Mouse (Mus musculus): Measurements from ENCODE around the gene Unc5c. TPM values are rescaled to one million over a fixed set of nuclear protein-coding genes. Genes with fewer than 3 reads are reported as not detected.

The Unc5c gene
- total RNA-seq, 2 experiments from 2014 or later: 37.1 to 37.3 TPM

DNA sequence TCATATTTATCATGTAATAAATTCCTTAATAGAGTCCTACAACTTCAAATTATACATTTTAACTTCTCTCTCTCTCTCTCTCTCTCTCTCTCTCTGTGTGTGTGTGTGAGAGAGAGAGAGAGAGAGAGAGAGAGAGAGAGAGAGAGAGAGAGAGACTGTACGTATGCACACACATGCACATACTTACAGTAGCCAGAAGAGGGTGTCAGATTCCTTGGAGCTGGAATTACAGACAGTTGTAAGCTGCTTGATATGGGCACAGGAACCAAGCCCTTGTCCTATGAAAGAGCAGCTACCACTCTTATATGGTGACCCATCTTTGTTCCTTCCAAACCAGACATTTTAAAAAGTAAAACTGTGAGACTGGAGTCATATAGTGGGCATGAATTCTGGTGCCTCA is 118.2 kb downstream of the Unc5c start:
- intact Hi-C loops (cut with DNase I): no loop called here
- DNase-seq (ENCODE audit: extremely low spot score in 1 of 2, low spot score in 2 of 2): no peak

DNA sequence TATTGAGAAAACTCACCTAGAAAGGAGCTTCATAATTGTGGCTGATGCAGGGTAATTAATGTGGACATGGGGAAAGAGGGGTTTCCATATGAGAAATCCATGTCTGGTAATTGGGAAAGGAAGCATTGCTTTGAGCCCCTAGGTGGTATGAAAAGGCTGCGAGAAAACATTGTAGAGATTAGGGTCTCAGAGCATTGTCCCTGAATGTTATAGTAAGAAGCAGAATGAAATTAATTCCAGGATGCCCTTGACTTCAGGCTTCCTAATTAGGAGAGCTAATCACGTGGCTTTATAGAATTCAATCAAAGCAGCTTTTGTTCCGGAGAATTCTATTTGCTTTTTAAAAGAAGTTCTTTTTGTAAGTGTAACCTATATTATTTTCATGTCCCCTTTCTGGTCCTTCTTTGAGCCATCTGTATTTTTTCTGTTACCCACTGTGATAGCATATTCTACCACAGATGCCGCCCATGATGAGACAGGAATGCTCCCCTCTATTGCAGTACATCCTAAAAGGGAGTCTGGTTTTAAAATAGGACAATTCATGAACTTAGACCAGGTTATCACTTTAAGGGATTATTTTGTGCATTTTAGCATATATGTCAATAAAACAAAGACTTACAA is 124.5 kb downstream of the Unc5c start:
- DNase-seq (ENCODE audit: extremely low spot score in 1 of 2, low spot score in 2 of 2): no peak
- intact Hi-C loops (cut with DNase I): no loop called here

DNA sequence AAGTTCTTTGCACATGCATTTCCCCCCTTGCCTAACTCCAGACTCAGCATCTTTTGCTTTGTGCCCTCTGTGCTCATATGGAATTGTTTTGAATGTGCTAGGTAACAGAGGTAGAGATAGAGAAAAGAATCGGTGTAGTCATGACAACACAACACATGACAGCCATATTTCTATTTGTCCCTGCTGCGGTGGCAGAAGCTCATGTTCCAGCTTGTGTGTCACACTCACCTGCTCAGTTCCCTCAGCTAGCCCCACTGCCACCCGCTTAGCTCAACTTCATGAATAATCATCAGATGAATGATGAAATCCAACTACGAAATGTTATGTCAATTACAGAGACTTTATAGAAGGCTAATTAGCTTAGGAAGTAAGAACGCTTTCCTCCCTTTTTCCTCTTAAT is 128.2 kb downstream of the Unc5c start:
- DNase-seq (ENCODE audit: extremely low spot score in 1 of 2, low spot score in 2 of 2): no peak
- intact Hi-C loops (cut with DNase I): no loop called here

DNA sequence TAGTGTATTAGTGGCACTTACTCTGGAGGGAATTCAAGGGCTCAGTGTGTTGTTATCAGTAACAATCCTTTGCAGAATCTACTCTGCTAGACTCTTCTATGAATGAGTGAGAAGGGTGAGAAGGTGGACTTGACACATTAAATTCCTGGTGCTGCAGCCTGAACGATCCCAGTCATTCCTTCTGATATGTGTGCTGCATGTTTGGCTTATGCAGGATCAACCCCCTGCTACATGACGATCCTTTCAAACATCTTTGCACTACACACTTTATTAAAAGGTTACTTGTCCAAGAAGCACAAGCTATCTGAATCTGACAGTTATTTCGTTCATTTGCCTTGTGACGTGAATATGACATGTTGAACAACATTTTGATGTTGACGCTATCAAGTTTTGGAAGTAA is 129.1 kb downstream of the Unc5c start:
- DNase-seq (ENCODE audit: extremely low spot score in 1 of 2, low spot score in 2 of 2): no peak
- intact Hi-C loops (cut with DNase I): no loop called here

DNA sequence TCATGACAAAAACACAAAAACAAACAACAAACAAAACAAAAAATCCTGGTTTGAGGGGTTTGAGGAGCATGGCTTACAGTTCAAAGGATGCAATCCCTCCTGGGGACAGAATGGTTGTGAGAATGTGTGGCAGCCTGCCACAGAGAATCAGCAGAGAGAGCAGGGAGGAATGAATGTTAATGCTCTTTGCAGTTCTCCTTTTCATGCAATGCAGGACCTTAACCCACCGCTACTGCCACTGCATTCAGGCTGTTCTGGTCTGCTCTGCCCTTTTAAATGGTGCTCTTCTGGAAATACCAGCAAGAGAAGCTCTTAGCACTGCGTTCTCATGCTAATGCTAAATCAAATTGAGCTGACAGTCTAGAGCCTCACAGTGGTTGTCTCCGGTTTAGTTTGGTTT is 130.1 kb downstream of the Unc5c start:
- intact Hi-C loops (cut with DNase I): no loop called here
- DNase-seq (ENCODE audit: extremely low spot score in 1 of 2, low spot score in 2 of 2): no peak

DNA sequence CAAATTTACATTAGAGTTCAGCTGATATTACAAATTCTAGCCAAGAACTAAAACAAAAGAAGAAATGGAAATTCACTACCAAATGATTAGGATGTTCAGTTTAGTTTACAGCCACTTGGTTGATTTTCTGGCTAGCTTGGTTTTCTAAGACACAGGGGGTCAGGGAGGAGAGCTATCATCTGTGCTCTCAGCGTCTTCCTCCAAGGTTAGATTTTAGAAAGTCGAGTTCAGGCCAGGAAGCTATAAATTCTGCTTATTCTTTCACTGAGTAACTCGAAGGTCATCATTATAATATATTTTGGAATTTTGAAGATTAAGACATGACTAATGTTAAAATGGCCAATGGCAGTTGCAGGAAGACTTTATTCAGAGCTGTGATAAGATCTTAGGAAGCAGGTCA is 131.4 kb downstream of the Unc5c start:
- DNase-seq (ENCODE audit: extremely low spot score in 1 of 2, low spot score in 2 of 2): no peak
- intact Hi-C loops (cut with DNase I): no loop called here

DNA sequence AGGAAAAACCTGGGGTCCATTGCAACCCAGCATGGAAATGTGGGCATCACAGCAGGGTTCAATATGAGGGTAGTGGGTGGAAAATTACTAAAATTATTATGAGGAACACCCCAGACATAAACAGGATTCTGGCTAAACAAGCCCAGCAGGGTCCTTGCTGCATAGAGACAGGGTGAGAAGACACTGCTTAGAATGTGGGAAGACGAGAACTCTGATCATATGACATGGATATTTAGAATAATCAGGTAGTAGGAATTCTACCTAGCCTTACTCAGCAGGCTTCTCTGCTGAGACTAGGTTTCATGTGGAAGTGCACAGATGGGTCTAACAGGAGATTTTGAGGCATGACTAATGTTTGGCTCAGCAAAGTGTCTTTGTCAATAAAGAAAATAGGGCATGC is 131.9 kb downstream of the Unc5c start:
- intact Hi-C loops (cut with DNase I): no loop called here
- DNase-seq (ENCODE audit: extremely low spot score in 1 of 2, low spot score in 2 of 2): no peak

DNA sequence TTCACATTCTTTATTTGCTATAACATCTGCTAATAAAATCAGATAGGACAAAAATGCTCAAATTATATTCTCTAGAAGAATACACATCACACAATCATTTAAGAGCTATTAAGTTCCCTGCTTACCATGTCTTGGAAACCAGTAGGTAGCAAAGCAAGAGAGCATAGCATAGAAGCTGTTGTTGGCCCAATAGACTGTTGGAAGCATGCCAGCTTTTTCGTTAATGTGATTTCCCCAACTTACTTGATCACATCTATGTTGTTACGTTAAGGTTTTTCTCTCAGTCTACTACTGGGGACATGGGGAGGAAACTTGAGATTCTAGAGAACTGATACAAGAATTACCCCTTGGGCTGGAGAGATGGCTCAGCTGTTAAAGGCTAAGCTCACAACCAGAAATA is 133.0 kb downstream of the Unc5c start:
- intact Hi-C loops (cut with DNase I): no loop called here
- no peak for DNase-seq (ENCODE audit: extremely low spot score in 1 of 2, low spot score in 2 of 2)

DNA sequence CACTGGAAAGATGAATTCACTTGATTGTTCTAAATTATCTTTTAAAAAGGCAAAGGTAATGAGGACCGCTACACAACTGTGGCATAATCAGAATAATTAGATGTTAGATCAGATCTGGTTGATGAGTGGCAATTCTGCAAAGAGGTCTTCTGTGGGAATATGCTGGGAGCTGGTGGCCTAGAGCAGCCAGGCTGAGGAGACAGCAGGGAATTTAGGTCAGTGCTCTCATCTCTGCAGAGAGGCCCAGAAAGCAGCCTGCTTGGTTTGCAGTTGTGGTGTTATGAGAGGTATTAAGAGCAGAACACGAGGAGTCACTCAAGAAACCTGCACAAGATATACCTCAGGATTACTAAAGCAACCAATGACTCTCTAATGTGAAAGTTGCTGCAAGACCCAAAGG is 133.9 kb downstream of the Unc5c start:
- intact Hi-C loops (cut with DNase I): no loop called here
- DNase-seq (ENCODE audit: extremely low spot score in 1 of 2, low spot score in 2 of 2): no peak

DNA sequence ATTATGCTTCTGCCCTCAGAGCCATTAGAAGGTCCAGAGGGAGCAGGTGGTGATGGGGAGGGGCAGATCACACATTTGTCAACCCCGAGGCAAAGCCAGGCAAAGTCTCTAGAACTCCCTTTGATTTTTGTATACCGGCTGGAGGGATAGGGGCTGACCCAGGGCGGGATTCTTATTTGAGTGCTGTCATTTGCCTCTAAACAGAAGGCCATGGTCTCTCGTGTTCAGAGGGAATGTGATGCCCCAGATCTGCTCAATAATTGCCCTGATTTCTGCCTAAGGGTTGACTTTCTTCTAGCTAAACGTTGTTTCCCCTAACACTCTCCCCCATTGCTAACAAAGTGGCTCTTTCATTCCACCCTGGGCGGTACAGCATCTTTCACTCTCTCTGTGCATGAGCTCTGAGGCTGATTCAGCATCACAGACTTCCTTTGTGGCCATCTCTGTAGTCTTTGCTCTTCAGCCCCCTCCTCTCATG is 136.1 kb downstream of the Unc5c start:
- intact Hi-C loops (cut with DNase I): no loop called here
- peak in 1 of 2 experiments; percentile 35 for DNase-seq (ENCODE audit: extremely low spot score in 1 of 2, low spot score in 2 of 2)

DNA sequence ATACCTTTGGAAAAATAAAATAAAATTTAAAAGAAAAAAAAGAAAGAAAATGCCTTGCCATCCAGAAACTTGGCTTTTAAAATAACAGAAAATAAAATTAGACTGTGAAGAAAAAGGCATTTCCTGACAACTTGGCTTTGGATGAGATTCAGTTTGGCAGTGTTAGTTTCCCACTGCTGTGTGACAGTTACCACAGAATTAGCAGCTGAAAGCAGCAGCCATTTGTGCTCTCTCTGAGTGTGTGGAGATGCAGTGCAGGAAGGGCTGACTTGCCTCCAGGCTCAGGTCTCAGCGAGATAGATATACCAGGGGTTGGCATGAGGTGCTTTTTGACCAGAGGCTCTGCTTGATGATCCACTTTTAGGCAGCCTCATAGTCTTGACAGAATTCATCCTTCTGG is 151.7 kb downstream of the Unc5c start:
- intact Hi-C loops (cut with DNase I): no loop called here
- peak in 1 of 2 experiments; percentile 40 for DNase-seq (ENCODE audit: extremely low spot score in 1 of 2, low spot score in 2 of 2)

DNA sequence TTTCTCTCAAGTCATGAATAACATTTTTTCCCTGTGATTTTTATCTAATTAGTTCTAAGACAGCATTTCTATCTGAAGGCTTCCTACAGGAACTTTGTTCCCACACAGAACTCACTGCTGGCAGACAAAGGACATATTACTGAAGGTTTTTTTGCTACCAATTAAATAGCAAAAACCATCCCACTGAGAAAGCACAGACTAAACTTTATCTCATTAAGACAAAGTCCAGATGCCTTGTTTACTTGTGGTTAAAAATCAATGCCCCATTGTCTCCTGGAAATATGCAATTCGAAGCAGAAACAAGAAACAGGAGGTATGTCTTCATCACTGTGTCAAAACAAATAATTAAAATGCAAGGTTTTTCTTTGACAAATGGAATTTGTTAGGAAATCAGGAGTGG is 153.7 kb downstream of the Unc5c start:
- no peak for DNase-seq (ENCODE audit: extremely low spot score in 1 of 2, low spot score in 2 of 2)
- intact Hi-C loops (cut with DNase I): no loop called here

DNA sequence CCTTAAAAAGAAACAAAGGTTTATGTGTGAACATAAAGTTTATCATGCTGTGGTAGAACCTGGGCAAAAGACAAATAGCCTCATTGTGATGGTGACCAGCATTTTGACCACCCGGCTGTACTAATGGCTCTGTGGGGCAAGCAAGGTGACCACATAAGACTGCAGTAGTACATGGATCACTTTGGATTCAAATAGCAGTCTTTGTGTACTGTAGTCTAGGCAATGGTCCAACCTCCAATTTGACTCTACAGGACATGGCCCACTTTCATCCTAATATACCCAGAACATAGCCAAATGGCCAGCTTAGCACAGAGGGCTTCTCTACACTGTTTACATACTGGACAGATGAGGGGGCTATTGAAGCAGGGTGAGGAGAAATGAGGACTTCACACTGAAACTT is 156.5 kb downstream of the Unc5c start:
- DNase-seq (ENCODE audit: extremely low spot score in 1 of 2, low spot score in 2 of 2): peak in 1 of 2 experiments; percentile 29
- intact Hi-C loops (cut with DNase I): no loop called here

DNA sequence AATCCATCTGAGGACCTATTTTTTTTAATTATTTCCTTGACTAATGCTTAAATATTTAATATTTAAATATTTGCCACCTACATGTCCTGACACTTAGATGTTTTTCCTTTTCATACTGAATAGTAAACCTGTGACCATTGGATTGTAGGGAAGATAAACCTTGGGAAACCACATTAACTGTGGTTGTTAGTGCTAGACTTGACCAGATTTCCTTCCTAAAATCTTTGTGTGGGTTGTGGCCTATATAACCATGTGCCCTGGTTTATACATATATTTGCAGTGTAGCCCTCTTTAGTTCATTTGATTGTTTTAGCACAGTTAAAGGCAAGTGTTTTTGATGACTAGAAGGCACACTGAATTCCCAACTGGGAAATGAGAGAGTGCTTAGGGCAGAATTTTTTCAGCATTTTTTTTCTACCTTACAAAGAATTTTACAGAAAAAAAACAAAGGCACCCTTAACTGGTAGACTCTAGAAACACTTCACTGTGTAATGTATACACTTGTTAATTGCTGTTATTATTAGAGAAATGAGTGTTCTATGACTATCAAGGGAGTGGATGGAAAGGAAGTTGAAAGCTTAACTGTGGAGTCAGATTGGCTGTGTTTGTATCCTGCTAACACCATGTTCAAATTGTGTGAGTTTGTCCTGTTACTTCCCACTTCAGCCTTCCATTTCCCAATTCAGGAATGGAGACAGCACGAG is 162.1 kb downstream of the Unc5c start:
- DNase-seq (ENCODE audit: extremely low spot score in 1 of 2, low spot score in 2 of 2): no peak
- intact Hi-C loops (cut with DNase I): no loop called here

DNA sequence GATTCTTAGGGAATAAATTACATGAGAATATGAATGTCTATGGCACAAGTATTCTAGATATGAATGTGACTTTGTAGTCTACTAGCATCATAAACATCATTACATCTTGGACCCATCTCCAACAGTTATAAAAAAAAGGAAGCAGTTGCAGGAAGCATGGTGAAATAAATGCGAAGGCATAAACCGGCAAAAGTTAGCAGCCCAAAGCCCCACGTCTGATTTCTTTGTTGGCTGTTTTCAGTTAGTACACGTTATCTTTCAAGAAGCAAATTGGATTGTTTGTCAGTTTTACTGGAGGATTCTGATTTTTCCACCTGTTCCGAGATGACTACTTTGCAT is 162.6 kb downstream of the Unc5c start:
- intact Hi-C loops (cut with DNase I): no loop called here
- DNase-seq (ENCODE audit: extremely low spot score in 1 of 2, low spot score in 2 of 2): no peak

DNA sequence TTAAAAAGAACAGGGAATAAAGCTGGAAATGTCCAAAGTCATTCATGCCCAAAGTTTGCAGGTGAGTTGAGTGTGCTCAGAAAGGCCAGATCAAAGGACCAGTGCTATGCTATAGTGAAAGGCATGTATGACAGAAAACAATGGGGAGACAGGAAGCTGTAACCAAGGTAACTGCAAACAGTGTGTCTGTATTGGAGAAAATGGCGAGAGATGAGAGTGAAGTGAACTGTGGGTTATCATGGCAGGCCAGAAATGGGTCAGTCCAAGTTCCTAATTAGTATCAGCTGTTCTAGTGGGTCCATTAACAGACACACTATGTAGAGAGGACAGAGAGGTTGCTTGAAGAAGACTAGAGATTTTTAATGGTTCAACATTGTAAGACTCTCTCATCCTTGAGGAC is 164.4 kb downstream of the Unc5c start:
- intact Hi-C loops (cut with DNase I): no loop called here

DNA sequence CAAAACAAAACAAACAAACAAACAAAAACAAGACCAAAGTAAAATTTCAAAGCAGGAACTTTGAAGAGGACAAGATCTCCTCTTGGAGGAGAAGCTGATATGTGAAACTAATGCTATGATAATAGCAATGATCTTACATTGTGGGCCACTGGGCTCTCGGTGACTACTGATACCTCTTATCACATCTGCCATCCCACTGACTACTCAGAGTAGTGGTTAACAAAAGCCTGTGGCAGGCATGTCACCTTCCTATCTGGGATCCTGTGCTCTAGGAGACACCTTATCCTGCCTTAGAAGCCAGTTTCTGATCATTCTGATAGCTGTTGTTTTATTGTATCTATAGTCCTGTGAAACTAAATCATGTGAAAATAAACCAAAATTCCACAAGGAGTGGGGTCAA is 172.9 kb downstream of the Unc5c start:
- intact Hi-C loops (cut with DNase I): no loop called here
- DNase-seq (ENCODE audit: extremely low spot score in 1 of 2, low spot score in 2 of 2): no peak

More for the DNA sequence above, 164.4 kb downstream of the Unc5c start:
- no peak for DNase-seq (ENCODE audit: extremely low spot score in 1 of 2, low spot score in 2 of 2)

DNA sequence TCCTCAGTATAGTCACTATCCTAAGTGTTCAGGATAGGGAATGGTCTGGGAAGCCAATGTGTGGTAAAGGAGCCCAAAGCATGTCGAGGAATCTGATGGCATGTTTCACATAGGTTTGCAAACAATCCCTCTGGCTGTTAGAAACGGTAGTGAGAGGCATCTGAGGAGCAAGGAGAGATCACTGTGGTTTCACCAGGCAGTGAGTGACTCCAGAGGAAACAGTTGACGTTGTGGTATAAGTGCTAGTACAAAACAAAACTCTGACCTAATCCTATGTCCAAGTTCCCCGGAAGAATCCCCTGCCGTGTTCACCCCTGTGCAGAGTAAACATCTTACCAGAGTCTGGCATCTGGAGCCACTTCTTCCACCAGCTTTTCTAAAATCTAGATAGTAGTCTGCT is 179.2 kb downstream of the Unc5c start:
- no peak for DNase-seq (ENCODE audit: extremely low spot score in 1 of 2, low spot score in 2 of 2)
- intact Hi-C loops (cut with DNase I): no loop called here

DNA sequence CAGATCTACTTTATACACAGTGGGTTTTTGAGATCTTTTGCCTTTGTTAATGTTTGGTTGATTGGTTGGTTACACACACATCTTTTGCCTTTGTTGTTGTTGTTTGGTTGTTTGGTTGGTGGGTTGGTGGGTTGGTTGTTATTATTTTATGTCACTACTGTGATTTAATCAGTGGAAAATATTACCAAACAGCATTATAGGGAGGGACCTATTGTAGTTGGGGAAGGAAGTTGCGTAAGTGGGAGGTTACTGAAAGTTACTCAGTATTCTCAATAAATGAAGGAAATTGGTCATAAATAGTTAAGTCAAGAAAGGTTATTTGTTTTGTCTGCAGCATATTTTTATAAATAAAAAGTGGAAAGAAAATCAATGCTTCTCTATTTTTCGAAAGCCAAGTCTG is 181.6 kb downstream of the Unc5c start:
- intact Hi-C loops (cut with DNase I): no loop called here
- no peak for DNase-seq (ENCODE audit: extremely low spot score in 1 of 2, low spot score in 2 of 2)

DNA sequence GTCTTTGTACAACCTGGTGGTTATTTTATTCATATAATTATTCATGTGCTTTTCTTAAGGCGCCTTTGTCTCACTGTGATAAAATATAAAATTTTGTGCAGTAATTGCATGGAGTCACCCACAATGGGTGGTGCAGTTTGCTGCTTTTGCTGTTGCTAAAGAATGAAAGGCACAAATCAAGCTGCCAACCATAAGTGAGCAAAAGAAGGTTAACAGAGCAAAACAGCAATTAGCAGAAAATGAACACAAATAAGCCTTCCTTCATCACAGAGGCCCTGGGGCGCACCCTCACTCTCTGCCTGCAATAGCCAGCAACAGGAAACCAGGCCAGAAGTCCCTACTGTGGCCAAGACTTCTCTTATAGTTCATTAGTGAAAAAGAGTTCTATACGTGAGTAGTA is 185.6 kb downstream of the Unc5c start:
- intact Hi-C loops (cut with DNase I): no loop called here
- no peak for DNase-seq (ENCODE audit: extremely low spot score in 1 of 2, low spot score in 2 of 2)

DNA sequence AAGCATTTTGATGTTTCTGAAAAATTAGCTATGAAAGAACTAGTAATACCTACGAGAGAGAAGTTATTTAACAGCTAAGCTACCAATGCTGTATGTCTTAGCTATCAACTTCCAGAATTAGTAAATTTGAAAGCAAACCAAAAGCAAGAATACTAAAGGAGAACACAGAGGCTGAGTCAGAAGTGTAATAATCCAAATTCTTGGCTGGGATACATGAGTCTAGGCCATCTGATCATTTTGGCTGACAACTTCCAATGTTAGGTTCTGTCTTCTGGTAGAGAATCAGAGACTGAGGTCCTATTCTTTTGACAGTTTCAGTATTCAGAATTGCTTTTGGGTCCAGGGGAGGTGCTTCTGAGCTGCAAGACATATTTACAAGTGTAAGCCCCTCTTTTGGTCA is 188.9 kb downstream of the Unc5c start:
- no peak for DNase-seq (ENCODE audit: extremely low spot score in 1 of 2, low spot score in 2 of 2)
- intact Hi-C loops (cut with DNase I): no loop called here
